ENCODE assay signal across 11 mouse cellular contexts in genomic region chr2:49570778-49571101, GRCm38 (mm10). TPM values are rescaled to one million over a fixed set of nuclear protein-coding genes. Genes with fewer than 3 reads are reported as not detected.
DNase-seq lines count a peak whose midpoint lies in the region; ATAC-seq lines count a peak whose summit lies in the region.
"Had no signal": no experiment of that assay in that cellular context is flagged by ENCODE, and none has a peak within 500 bp of the region (broad histone marks: within the 10 kb centered on the region; RNA-seq: fewer than 3 reads in every experiment).

No protein-coding gene starts in this region.

- no peaks in the 10 kb centered on the region for H3K36me3 ChIP-seq in hindbrain, embryonic 10.5 days
- no peaks in the 10 kb centered on the region for H3K36me3 ChIP-seq in hindbrain, embryonic 11.5 days (ENCODE audit: control insufficient read depth, insufficient read depth, low read length)
- H3K36me3 ChIP-seq in embryonic facial prominence, embryonic 11.5 days (replicated peaks; ENCODE audit: control insufficient read depth, insufficient read depth, low read depth, low read length) = no peaks in the 10 kb centered on the region
- no peaks in the 10 kb centered on the region for H3K36me3 ChIP-seq in forebrain, embryonic 14.5 days (ENCODE audit: control insufficient read depth, insufficient read depth, low read length)
- no peaks in the 10 kb centered on the region for H3K36me3 ChIP-seq in limb, embryonic 13.5 days

- H3K9ac ChIP-seq in hindbrain, embryonic 11.5 days (ENCODE audit: low read depth, low read length) = no peak overlapping the region
- H3K9ac ChIP-seq in embryonic facial prominence, embryonic 11.5 days (replicated peaks; ENCODE audit: low read length) = no peak overlapping the region
- H3K9ac ChIP-seq in forebrain, embryonic 14.5 days (ENCODE audit: low read length) = no peak overlapping the region
- no peak overlapping the region for H3K9ac ChIP-seq in limb, embryonic 13.5 days

- no peak; the same call in 1 of the 2 replicates for ATAC-seq in hindbrain, embryonic 11.5 days (ENCODE audit: low FRiP score)
- ATAC-seq in embryonic facial prominence, embryonic 11.5 days (replicated peaks; ENCODE audit: insufficient number of reproducible peaks, low FRiP score, low TSS enrichment, low read depth) = peak; percentile 57; the same call in 1 of the 2 replicates
- peak; percentile 52 for ATAC-seq in forebrain, embryonic 14.5 days
- ATAC-seq in limb, embryonic 13.5 days (ENCODE audit: low FRiP score, low read depth) = peak; percentile 24; the same call in 1 of the 2 replicates
- ATAC-seq: lung, postnatal 0 days had no signal

- H3K4me2 ChIP-seq in hindbrain, embryonic 11.5 days (replicated peaks; ENCODE audit: low read depth, low read length) = no peak overlapping the region
- H3K4me2 ChIP-seq in embryonic facial prominence, embryonic 11.5 days (ENCODE audit: low read depth, low read length) = no peak overlapping the region
- H3K4me2 ChIP-seq in forebrain, embryonic 14.5 days (ENCODE audit: low read length) = peak overlapping the region; percentile 26
- peak overlapping the region; percentile 43; the same call in 1 of the 2 replicates for H3K4me2 ChIP-seq in limb, embryonic 13.5 days (replicated peaks)

- H3K4me3 ChIP-seq in hindbrain, embryonic 10.5 days = no peak overlapping the region
- no peak overlapping the region for H3K4me3 ChIP-seq in hindbrain, embryonic 11.5 days (ENCODE audit: low read depth, low read length)
- H3K4me3 ChIP-seq in embryonic facial prominence, embryonic 11.5 days (ENCODE audit: low read depth, low read length) = no peak overlapping the region
- H3K4me3 ChIP-seq in forebrain, embryonic 14.5 days (ENCODE audit: low read depth, low read length) = no peak overlapping the region
- no peak overlapping the region for H3K4me3 ChIP-seq in limb, embryonic 13.5 days

- peak overlapping the region; percentile 62; the same call in 1 of the 2 replicates for H3K27ac ChIP-seq in hindbrain, embryonic 10.5 days
- H3K27ac ChIP-seq in hindbrain, embryonic 11.5 days (ENCODE audit: low read depth, low read length) = no peak overlapping the region
- H3K27ac ChIP-seq in embryonic facial prominence, embryonic 11.5 days (replicated peaks; ENCODE audit: low read depth, low read length) = no peak overlapping the region
- H3K27ac ChIP-seq in forebrain, embryonic 14.5 days (ENCODE audit: low read depth, low read length) = peak overlapping the region; percentile 82
- peak overlapping the region; percentile 22; the same call in 1 of the 2 replicates for H3K27ac ChIP-seq in limb, embryonic 13.5 days

- DNase-seq in hindbrain, embryonic 10.5 days (ENCODE audit: low spot score) = no peak
- DNase-seq in hindbrain, embryonic 11.5 days (ENCODE audit: low spot score) = no peak
- no peak for DNase-seq in embryonic facial prominence, embryonic 11.5 days (ENCODE audit: low spot score)
- no peak for DNase-seq in forebrain, embryonic 14.5 days (ENCODE audit: low spot score)
- no peak for DNase-seq in right cerebral cortex, postnatal 14 days
- DNase-seq in Muller cell, postnatal 12 days (ENCODE audit: inconsistent ontology term) = no peak
- no peak for DNase-seq in right cerebral cortex, adult 18-20 months
- DNase-seq: right cerebral cortex, postnatal 4 days; thymus, postnatal 14 days had no signal

- H3K27me3 ChIP-seq in hindbrain, embryonic 10.5 days (ENCODE audit: insufficient read depth, poor library complexity, severe bottlenecking) = no peaks in the 10 kb centered on the region
- H3K27me3 ChIP-seq in hindbrain, embryonic 11.5 days (ENCODE audit: control insufficient read depth, insufficient read depth, low read length) = no peaks in the 10 kb centered on the region
- no peaks in the 10 kb centered on the region for H3K27me3 ChIP-seq in embryonic facial prominence, embryonic 11.5 days (ENCODE audit: control insufficient read depth, insufficient read depth, low read length)
- H3K27me3 ChIP-seq in forebrain, embryonic 14.5 days (replicated peaks; ENCODE audit: control insufficient read depth, insufficient read depth, low read length) = no peaks in the 10 kb centered on the region
- H3K27me3 ChIP-seq in limb, embryonic 13.5 days = no peaks in the 10 kb centered on the region

- H3K9me3 ChIP-seq in hindbrain, embryonic 10.5 days = no peaks in the 10 kb centered on the region
- H3K9me3 ChIP-seq in hindbrain, embryonic 11.5 days (ENCODE audit: control insufficient read depth, low read length) = no peaks in the 10 kb centered on the region
- H3K9me3 ChIP-seq in embryonic facial prominence, embryonic 11.5 days (replicated peaks; ENCODE audit: control insufficient read depth, low read length) = no peaks in the 10 kb centered on the region
- H3K9me3 ChIP-seq in forebrain, embryonic 14.5 days (replicated peaks; ENCODE audit: control insufficient read depth, low read length) = no peaks in the 10 kb centered on the region
- H3K9me3 ChIP-seq in limb, embryonic 13.5 days = no peaks in the 10 kb centered on the region

- H3K4me1 ChIP-seq in hindbrain, embryonic 10.5 days (replicated peaks) = peaks cover 28% of the 10 kb centered on the region
- H3K4me1 ChIP-seq in hindbrain, embryonic 11.5 days (replicated peaks; ENCODE audit: control insufficient read depth, insufficient read depth, low read length) = no peaks in the 10 kb centered on the region
- H3K4me1 ChIP-seq in embryonic facial prominence, embryonic 11.5 days (ENCODE audit: control insufficient read depth, insufficient read depth, low read length) = peaks cover 6% of the 10 kb centered on the region; the same call in 1 of the 2 replicates
- H3K4me1 ChIP-seq in forebrain, embryonic 14.5 days (ENCODE audit: control insufficient read depth, insufficient read depth, low read length) = peaks cover 35% of the 10 kb centered on the region
- peaks cover 51% of the 10 kb centered on the region for H3K4me1 ChIP-seq in limb, embryonic 13.5 days

- 53% methylated on average over 6 of the region's 6 CpGs for WGBS in hindbrain, embryonic 10.5 days
- 59% methylated on average over 6 of the region's 6 CpGs for WGBS in hindbrain, embryonic 11.5 days
- WGBS in embryonic facial prominence, embryonic 11.5 days = 42% methylated on average over 6 of the region's 6 CpGs
- WGBS in forebrain, embryonic 14.5 days = 35% methylated on average over 6 of the region's 6 CpGs
- WGBS in limb, embryonic 13.5 days = 34% methylated on average over 6 of the region's 6 CpGs

RNA-seq across cellular contexts. Expression of gene Kif5c, which starts 48.4 kb away (rescaled TPM):
- 45.8 and 67.6 TPM in 2 replicates for polyA plus RNA-seq in hindbrain, embryonic 10.5 days (2016; fragmentation: Nextera tagmentation; extraction: Ambion mirVana)
- 112 and 115 TPM in 2 replicates for polyA plus RNA-seq in hindbrain, embryonic 11.5 days (2014; fragmentation: Nextera tagmentation; extraction: Ambion mirVana)
- 36.3 and 41.0 TPM in 2 replicates for polyA plus RNA-seq in embryonic facial prominence, embryonic 11.5 days (2014; fragmentation: Nextera tagmentation; extraction: Ambion mirVana)
- 148 and 170 TPM in 2 replicates for polyA plus RNA-seq in forebrain, embryonic 14.5 days (2014; fragmentation: Nextera tagmentation; extraction: Ambion mirVana)
- polyA plus RNA-seq in limb, embryonic 13.5 days (2015; fragmentation: Nextera tagmentation; extraction: Ambion mirVana) = 8.4 and 9.2 TPM in 2 replicates

Comparison
In these comparisons a context has a peak if more than half of its experiments do, and no peak if none do; other contexts are left out.
1. H3K27ac ChIP-seq: peak in hindbrain, embryonic 10.5 days (single experiment), forebrain, embryonic 14.5 days (single experiment) and limb, embryonic 13.5 days (single experiment); none in hindbrain, embryonic 11.5 days (single experiment) and embryonic facial prominence, embryonic 11.5 days (single experiment).
2. H3K4me2 ChIP-seq: peak in forebrain, embryonic 14.5 days (single experiment) and limb, embryonic 13.5 days (single experiment); none in hindbrain, embryonic 11.5 days (single experiment) and embryonic facial prominence, embryonic 11.5 days (single experiment).